15 mouse cellular contexts compared by ENCODE assay signal in the genomic region with DNA sequence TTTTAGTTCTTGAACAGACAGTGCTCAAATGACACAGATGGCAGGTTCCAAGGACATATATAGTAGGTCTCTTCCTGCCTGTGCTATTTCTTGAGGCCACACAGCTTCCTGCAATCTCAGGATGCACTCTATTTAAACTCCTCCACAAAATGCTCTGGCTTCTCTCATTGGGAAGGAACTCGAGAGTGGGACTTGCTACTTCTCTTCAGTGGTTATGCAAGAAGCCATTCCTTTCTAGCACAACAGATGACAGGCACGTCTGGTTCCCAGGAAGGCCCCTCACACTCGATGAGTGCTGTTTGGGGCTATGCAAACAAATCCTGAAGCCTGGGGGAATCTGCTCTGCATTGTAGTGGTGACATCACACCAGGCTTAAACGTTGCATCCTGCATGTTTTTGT.
"Had no signal": no experiment of that assay in that cellular context is flagged by ENCODE, and none has a peak within 500 bp of the region (broad histone marks: within the 10 kb centered on the region; RNA-seq: fewer than 3 reads in every experiment).

No protein-coding gene starts in this region.

- H3K27ac ChIP-seq: limb, embryonic 12.5 days; liver, embryonic 13.5 days; lung, embryonic 15.5 days; midbrain, embryonic 12.5 days; neural tube, embryonic 13.5 days had no signal

- H3K4me3 ChIP-seq: limb, embryonic 12.5 days; liver, embryonic 13.5 days; lung, embryonic 15.5 days; midbrain, embryonic 12.5 days; neural tube, embryonic 13.5 days had no signal

- DNase-seq: kidney, adult 8-10 months; kidney, postnatal 25 days; liver; liver, embryonic 13.5 days; liver, postnatal 0 days; lung, postnatal 14 days; retina, postnatal 1 day; right cerebral cortex, postnatal 14 days; spleen, adult 18-20 months; thymus, adult 2 months; thymus, postnatal 25 days had no signal
